Mouse (Mus musculus) right cerebral cortex, postnatal 4 days (tissue): ENCODE measurements around the gene Adk.

Experiments used
- DNase-seq: peaks from one replicate; pipeline ENCODE4 v3.0.0-alpha.2; 2022

Adk gene

GRCm38 (mm10) chr14:21278907-21279535 lies 226.6 kb downstream of the Adk start:
- no peak for DNase-seq

DNA sequence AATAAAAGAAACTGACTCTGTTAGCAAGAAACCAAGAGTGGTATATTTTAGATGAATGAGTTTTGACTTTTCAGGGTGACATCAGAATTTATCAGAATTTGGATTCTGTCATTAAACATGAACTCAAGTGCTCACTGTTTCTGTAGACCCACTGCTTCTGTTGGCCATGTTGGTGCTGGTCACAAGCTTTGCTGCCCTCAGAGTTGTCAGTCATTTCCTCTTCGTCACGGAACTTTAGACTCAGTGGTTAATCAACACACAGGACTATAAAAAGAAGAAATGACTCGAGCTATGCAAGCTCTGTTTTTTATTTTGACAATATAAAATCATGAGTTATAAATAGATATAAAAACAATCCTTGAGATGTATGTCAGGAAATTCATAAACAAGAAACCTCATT lies 228.1 kb downstream of the Adk start:
- no peak for DNase-seq

GRCm38 (mm10) chr14:21281506-21281905 lies 229.1 kb downstream of the Adk start:
- DNase-seq = no peak

GRCm38 (mm10) chr14:21284116-21284515 lies 231.7 kb downstream of the Adk start:
- no peak for DNase-seq

- no peak for DNase-seq
These were observed 232.5 kb downstream of the Adk start for GRCm38 (mm10) chr14:21284847-21285246.

DNA sequence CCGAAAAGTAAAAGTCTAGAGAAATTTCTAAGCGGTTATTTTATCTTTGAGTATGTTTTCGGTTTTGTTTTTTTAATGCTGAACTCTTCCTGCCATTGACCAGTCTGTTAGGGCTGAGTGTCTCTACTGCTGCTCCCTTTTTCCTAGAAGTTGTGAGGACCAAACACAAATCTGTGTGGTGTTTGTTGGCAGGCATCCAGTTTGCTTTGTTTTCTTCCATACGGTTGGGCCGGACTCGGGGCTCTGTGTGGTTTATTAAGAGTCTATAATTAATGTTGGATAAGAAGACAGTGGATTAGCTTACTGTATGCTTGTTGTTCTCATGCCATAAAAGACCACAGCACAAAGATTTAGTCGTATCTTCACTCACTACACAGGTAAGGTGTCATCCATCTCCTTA lies 233.9 kb downstream of the Adk start:
- no peak for DNase-seq

GRCm38 (mm10) chr14:21287726-21288442 lies 235.5 kb downstream of the Adk start:
- no peak for DNase-seq

GRCm38 (mm10) chr14:21299743-21300142 lies 247.4 kb downstream of the Adk start:
- DNase-seq = no peak

GRCm38 (mm10) chr14:21304815-21305214 lies 252.4 kb downstream of the Adk start:
- no peak for DNase-seq

- no peak for DNase-seq
These were observed 256.1 kb downstream of the Adk start for GRCm38 (mm10) chr14:21308349-21308936.

- DNase-seq = peak; percentile 63
These were observed 258.2 kb downstream of the Adk start for GRCm38 (mm10) chr14:21310530-21310929.

DNA sequence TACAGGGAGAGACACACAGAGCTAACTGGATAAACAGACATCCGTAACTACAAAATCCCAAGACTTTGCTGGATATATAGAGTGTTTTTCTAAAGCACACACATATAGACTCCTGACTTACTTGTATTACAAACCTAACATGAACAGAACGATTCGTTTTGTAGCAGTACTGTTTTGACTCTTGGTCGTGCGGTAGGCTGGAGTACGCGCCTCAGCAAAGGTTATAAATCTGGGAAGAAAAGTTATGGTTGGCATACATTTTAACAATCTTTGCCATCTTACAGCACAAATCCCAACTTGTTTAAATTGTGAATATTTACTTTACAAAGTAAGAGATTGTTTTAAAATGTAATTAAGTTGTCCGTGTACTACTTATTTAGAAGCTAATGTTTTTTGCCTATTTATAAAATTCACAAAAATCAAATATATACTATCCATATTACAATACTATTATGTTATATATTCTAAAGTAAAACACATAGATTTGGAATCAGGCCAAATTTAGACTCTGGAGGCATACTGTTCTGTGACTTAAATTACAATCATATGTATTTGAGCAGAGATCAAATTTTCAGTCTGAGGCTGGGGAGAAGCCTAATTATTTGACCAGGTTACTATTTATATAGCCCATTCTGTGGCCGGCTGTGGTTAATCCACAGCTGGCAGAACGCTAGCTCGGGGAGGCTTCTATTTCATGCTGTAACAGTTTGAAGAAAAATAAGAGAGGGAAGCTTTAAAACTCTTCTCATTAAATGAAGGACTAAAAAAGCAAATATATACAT lies 261.4 kb downstream of the Adk start:
- no peak for DNase-seq

GRCm38 (mm10) chr14:21314466-21314865 lies 262.1 kb downstream of the Adk start:
- no peak for DNase-seq

DNA sequence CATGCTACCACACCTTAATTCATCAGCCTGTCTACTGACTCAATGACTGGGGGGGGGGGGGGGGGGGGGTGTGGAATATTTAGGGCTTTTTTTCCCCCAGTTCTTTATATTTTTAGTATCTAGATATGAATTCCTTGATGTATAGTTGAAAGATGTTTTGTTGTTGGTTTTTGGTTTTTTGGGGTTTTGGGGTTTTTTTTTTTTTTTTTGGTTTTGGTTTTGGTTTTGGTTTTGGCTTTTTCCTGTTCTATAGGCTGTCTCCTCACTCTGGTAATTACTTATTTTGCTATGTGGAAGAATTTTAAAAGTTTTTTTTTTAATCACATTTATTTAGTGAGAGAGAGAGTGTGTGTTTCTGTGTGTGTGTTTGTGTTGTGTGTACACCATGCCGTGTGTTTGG lies 282.5 kb downstream of the Adk start:
- DNase-seq = no peak

DNA sequence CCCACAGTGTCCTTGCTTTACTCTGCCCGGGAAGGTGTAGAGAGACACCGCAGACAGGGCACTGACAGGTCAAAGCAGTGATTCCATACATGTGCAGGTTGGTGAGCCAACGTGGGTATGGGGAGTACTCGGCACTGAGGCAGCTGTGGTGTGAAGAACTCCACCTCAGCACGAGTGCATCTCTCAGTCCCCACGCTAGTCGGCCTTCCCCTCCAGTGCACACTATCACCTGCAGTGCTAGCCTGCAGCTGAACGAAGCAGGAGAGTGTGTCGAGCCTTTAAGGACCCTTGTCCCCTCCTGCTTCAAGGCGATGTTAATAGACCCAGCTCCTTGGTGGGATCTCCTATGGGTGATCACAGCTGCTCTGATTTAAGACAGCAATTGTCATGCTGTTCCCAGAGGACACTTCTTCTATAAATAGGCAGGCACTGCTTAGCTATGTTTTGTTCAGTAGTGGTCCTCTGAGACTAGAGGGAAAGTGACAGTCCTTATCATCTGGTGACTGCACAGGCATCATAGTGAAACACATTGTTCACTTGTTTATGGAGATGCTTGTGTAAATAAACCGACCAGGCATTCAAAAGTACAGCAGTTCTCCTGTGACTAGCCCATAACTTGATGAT lies 283.4 kb downstream of the Adk start:
- DNase-seq = no peak

DNA sequence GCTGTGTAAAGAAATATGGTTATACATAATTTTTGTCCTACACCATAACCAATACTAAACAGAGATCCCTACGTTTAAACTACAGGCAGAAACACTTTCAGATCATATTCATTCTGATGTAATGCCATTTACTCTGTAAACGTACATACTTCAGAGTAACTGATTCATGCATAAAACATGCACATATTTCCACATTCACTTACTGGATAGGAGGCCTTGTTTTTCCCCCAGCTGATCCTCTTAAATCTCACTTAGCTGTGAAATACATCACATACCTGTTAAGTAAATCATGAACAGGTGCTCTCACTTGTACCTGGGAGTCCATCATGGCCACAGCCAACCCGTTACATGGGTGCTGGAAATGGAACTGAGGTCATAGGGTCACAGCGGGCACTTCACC lies 285.6 kb downstream of the Adk start:
- DNase-seq = no peak

- no peak for DNase-seq
These were observed 288.8 kb downstream of the Adk start for GRCm38 (mm10) chr14:21341195-21341594.

DNA sequence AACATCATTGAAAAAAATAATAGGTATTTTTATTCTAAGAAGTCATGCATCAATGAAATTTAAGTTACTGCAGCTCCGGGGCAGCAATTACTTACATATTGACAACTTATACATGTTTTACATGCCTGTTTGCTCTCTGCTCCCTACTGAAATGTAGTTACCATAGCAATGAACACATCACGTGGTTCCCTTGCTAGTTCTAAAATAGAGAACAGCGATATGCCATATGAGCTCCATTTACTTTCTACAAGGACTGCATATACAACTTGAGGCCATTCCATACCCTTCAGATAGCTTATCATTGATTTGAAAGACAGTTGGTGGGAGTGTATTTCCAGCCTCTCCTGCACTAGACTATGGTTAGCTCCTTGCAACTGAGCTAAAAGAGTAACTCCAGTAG lies 290.6 kb downstream of the Adk start:
- DNase-seq = no peak

- no peak for DNase-seq
These were observed 292.5 kb downstream of the Adk start for GRCm38 (mm10) chr14:21344896-21345295.

GRCm38 (mm10) chr14:21348611-21349260 lies 296.4 kb downstream of the Adk start:
- no peak for DNase-seq

- no peak for DNase-seq
These were observed 299.3 kb downstream of the Adk start for GRCm38 (mm10) chr14:21351646-21352045.

- no peak for DNase-seq
These were observed 303.9 kb downstream of the Adk start for GRCm38 (mm10) chr14:21356286-21356685.
